Mouse (Mus musculus): ENCODE measurements at regions not wholly inside any gene's neighbourhood (a gene's known extent, or its start where the extent isn't known, plus 50 kb on each side); places are given as distances from the start of the nearest gene placed in this dataset.

- TF ChIP-seq CTCF (IDR thresholded peaks at IDR 0.05) = no peak
- no peak for TF ChIP-seq POLR2A (IDR thresholded peaks at IDR 0.05; ENCODE audit: insufficient read depth, low read depth, low read length)
Observed at GRCm38 (mm10) chr1:59426346-59427203, 55.6 kb upstream of the Fzd7 start.

Data from heart, adult 2 months (tissue).